Mouse (Mus musculus) gastrocnemius, postnatal 14 days (tissue): ENCODE data around the gene Slc1a7. TPM values are rescaled to one million over a fixed set of nuclear protein-coding genes. Genes with fewer than 3 reads are reported as not detected.

Source experiments
- DNase-seq: peaks from one replicate; pipeline ENCODE4 v3.0.0; 2021; ENCODE audit warnings: mixed read lengths
- intact Hi-C: fragments of 180-260 bp; cut with DNase I; formaldehyde crosslinking; loops from one replicate; pipeline ENCODE4 v1.15.1; 2025; ENCODE audit warnings: low total_unique reads
- long read RNA-seq, 2 experiments: library from polyadenylated mRNA; stranded (forward); transcript quantifications; one replicate each; pipeline ENCODE4 v2.0.0; 2021
- total RNA-seq, 2 experiments: library from RNA; stranded (reverse); gene quantifications; 2 replicates each; pipeline ENCODE4 v1.2.3; 2021

Slc1a7 gene
- under 1 TPM; 0.06 to 0.09 TPM for total RNA-seq
- long read RNA-seq, experiment 1, result 0 reads
- long read RNA-seq, experiment 2, result 0 reads

DNA sequence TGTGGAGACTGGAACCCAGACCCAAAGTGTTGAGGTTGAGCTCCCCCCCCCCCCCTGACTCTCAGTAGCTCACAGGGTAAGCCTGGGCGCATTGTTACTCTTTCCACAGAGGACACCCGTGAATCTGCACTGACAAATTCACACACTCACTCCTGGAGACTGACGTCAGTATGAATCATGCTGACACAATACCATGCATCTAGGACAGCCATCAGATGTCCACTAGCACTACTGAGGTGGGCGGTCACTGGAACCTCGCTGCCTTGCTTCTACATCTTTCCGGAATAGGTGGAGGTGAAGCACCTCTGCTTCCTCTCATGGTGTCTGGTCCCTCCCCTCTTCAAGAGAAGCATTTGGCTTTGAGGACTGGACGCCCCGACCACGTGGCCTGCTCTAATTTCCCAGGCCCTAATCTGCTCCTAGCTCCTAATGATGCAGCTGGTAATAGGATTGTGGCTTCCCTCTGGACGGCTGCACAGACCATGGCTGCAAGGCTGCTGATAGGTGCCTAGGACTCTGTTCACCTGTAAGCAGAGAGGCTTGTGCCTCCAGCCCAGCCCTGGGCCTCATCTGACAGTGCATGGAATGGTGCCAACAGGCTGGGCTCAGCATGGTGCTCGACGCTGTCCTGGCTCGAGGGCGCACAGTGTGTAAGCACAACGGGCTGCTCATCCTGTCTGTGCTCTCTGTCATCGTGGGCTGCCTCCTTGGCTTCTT, at the start of gene Slc1a7:
Slc1a7 (plus strand) TSS at position 367 of the 717 bp plus-strand sequence.
- DNase-seq, result no peak
- intact Hi-C loops, result no loop called here

DNA sequence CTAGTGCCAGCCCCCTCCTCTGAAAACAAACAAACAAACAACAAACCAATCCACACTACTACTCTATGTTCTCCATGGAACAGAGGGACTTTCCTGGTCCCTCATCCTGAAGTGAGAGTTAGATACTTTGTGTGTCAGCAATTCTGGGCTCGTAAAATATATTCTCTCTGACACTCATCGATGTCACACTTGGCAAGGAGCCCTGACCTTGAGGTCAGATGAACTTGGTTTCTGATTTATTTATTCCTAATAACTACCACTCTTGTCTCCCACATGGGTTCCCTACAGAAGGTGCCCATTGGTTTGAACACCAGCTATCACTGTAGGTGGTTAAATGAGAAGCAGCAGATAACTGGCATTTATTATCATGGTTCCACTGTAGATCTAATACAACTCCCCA, 47.8 kb upstream of the Slc1a7 start:
- no peak for DNase-seq
- intact Hi-C loops, result no loop called here

DNA sequence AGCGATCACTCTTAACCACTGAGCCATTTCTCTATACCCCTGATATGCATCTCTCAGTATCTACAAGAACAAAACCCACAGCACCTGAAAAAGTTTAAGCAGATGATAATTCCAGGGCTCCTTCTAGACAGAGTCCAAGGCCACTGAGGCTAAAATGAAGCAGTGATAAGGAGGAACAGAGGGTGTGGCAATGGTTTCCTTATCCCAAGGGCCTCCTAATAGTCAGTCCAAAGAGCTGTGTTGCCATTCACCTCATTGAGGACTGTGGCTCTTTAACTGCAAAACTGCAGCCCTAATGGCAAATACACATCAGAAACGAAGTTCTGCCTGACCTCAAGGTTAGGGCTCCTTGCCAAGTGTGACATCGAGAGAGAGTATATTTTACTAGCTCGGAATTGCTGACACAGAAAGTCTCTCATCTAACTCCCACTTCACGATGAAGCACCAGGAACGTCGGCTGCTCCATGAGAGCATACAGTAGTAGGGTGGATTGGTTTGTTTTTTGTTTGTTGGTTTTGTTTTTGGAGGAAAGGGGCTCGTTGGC, 46.9 kb upstream of the Slc1a7 start:
- DNase-seq, result peak; percentile 31
- intact Hi-C loops, result no loop called here

DNA sequence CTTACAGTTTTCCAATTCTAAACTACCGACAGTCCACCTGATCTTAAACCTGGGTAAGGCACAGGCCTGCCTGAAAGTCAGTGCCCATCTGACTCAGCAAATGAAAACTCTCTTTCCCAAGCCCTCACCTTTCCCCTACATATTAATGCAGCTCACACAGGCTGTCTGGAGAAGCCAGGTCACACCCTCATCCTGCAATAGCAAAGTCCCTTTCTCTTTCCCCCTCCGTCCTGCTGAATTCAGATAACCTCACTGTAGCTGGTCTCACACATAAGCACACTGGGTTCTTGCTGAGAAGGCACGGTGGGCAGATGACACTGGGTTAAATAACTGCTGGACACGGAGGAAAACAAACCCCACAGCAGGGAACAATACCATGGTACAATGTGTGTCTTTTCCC, 46.2 kb upstream of the Slc1a7 start:
- no peak for DNase-seq
- intact Hi-C loops, result no loop called here

DNA sequence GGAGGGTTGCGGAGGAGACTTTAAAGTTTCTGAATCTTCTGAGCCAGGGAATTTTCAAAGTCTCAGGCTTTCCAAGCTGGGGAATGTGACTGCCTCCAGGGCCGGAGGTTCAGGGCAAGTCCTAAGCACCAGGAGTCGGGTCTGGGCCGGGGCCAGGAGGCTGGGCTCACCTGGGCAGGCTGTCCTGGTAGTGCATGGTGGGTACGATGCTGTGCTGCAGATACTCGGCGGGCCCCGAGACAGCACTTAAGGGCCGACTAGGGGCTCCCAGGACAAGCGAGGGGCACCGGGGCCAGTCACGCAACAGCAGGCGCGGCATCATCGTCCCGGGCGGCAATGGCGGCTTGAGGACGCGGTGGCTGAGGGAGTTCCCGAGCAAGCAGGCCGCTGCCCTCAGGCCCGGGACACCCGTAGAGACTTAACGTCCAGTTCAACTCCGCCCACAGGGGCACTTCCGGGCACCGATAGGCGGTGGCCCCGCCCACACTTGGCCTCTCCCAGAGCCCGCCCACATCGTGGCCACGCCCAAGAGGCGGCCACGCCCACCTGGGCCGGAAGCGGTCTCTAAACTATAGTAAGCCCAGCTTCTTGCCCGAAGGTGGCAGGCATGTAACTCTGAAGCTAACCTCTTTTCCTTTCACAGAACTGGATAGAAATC, 44.9 kb upstream of the Slc1a7 start, which contains the start of gene Cpt2:
Cpt2 (minus strand) TSS at position 466 of the 658 bp plus-strand sequence.
- DNase-seq, result peak; percentile 96
- intact Hi-C loops, result no loop called here

DNA sequence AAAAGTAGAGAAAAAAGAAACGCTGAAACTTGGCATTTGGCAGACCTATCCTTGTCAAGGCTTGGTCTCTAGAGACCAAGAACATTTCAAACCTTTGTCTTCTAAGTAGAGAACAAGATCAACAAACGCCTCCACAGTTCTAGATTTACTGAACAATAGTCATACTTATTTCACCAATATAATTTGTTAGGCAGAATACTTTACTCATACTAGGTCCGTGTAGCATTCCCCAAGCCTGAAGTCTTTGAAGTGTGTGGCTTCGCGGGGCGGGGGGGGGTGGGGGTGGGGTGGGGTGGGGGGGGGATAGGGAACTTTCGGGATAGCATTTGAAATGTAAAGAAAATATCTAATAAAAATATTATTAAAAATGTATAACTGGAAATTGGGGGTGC, 44.3 kb upstream of the Slc1a7 start:
- intact Hi-C loops, result no loop called here
- DNase-seq, result no peak

DNA sequence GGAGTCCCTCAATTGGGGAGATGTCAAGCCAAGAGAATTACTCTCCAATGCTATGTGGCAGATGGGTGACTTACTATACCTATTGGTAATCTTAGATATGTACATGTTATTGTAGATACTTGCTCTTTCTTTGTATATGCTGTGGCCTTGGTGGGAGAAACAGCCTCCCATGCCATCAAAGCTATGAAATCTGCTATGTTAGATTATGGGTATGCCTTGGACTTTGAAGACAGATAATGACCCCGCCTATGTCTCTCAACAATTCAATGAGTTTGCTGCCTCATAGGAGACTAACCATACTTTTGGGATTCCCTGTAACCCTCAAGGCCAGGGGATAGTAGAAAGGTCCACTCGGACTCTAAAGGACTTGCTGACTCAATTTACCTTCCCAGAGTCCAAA, 39.9 kb upstream of the Slc1a7 start:
- DNase-seq, result no peak
- intact Hi-C loops, result no loop called here

DNA sequence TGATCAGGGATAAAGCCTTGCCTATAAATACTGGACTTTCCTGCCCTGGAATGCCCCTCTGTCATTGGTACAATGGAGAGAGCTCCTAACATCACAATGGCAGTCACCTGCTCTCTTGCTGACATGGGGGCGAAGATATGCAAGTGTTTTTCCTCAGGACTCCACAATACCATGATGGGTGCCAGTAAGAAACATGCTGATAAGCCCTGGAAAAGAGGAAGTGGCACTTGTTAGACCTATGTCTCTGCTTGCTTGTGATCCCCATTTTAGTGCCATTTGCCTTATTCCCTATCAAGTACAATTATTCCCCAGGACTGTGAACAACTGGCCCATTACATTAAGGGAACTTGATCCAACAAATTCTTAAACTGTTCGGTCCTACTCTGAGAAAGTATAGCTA, 39.4 kb upstream of the Slc1a7 start:
- no peak for DNase-seq
- intact Hi-C loops, result no loop called here

DNA sequence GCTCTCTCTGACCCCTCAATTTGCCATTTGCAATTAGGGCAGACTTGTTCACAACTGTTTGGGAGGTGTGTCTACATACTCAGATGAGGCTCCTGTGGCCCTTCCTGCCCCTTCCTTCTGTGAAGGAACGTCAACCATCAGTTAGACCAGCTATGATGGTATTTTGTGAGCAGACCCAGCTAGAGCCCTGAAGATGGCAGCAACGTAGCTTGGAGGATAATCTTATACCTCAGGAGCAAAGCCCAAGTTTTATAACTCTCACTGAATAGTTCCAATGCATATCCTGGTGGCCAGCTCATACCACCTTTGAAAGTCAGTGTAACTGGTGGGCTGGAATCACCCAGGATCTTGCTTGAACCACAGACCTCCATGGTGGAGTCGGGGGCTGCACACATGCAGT, 36.7 kb upstream of the Slc1a7 start:
- no peak for DNase-seq
- intact Hi-C loops, result no loop called here

DNA sequence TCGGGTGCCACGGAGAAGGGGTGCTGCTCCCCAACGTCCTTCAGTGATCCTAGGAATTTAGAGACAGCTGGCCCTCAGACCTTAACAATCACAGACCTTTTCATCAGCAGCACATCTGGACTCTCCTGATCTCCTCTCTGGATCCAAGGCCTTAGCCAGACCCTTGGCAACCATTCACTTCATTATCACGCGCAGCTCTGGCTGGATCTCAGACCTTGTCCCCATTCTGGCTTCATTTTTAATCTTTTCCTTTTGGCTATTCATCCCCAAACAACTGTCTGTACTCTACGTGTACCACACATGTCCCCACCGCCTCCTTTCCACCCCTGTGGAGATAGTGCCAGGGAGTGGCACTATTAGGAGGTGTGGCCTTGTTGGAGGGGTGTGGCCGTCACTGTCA, 34.9 kb upstream of the Slc1a7 start:
- intact Hi-C loops, result no loop called here
- no peak for DNase-seq

DNA sequence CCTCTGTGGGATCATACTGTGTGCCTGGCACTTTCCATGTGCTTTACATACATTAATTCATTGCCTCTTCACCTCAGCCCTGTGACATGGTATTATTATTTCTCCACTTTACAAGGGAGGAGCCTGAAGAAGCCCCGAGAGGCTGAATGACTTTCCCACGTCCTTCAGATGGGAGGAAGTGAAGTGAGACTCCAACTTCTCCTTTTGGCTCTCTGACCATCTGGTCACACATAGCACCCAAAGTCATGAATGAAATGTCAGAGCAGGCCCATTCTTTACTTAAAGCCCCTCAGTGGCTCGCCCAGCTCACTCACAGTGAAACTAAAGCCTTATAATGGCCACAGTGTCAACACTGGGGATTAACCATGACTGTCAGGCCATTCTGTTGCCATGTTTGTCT, 32.9 kb upstream of the Slc1a7 start:
- DNase-seq, result no peak
- intact Hi-C loops, result no loop called here

DNA sequence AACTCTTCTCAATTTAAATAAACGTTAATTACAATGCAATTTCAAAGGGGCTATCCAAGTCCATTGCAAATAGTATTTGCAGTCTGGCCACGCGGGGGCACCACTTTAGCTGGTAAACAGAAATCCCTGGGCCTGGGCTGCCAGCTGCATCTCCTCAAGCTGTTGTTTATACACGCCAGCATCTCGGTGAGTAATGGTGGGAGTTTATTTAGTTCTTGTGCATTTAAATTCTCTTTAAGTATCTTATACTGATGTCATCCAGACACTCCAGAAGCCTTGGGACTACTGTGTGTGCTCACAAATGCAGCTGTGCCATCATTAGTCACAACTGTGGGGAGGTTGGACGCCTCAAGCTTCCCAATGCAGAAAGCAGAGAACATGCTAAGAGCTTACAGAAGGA, 30.8 kb upstream of the Slc1a7 start:
- intact Hi-C loops, result no loop called here
- DNase-seq, result peak; percentile 74

DNA sequence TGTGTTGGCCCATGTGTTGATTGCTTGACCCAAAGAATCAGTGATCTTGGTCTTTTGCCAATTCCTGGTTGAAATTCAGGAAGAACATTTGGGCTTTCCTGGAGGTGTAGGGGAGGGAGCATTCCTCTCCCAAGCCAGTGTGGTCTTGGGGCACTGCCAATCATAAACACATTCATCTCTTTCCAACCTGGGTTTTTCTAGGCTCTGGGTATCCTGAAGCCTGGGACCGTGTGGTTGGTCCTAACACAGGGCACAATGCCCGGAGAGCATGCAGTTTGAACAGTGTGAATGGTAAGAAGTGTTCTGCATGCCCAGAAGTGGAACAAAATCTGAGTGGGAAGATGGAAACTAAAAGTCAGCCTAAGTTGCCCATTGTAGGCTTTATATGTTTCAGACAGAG, 30.0 kb upstream of the Slc1a7 start:
- intact Hi-C loops, result no loop called here

DNA sequence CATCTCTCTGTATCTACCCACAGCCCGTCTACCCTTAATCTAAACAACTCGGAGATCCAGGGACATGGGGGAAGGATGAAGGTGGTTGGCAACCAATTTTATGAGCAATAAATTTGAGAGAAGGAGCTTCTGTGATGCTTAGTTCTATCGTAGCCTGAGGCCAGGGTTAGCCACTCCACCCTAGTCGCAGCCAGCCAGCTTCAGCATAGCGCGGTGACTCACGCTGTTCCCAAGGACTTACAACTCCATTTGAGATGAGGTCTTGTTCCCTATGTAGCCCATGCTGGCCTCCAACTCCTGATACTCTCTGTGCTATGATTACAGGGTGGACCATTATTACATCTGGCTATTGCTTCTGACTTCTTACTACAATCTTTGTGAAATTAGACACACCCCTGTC, 25.4 kb upstream of the Slc1a7 start:
- intact Hi-C loops, result no loop called here
- peak; percentile 24 for DNase-seq

More for the DNA sequence above, 30.0 kb upstream of the Slc1a7 start:
- DNase-seq, result no peak

DNA sequence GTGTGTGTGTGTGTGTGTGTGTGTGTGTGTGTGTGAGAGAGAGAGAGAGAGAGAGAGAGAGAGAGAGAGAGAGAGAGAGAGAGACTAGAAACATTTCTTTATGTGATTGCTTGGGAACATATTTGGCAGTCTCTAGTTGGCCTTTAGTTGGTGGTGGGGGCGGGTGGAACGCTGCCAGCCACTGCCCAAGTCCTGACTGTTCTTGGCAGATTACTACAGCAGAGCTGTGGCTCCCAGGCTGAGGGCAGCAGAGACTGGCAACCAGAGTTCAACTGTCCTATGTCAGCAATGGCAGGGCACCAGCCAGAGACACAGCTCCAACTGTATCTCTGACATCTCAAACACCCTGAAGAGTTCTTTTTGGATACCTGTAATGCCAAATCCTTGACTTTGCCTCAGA, 24.0 kb upstream of the Slc1a7 start:
- intact Hi-C loops, result no loop called here
- DNase-seq, result no peak

DNA sequence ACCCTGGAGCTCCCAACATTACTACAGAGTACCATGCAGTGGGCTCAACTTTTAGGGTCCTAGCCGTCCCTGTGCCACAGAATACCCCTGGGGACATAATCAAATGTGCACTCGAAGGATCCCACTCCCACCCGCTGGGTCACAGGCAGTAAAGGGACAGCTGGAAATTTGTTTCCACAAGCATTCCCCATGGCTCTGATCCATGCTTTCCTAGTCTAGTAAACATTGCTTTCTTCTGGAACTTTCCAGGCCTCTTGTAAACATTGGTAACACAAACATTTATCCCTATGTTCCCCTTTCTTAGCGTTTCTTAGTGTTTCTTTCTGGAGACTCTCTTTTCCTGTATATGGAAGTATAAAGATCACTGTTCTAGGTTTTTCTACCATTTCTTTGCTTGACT, 18.2 kb upstream of the Slc1a7 start:
- DNase-seq, result no peak
- intact Hi-C loops, result no loop called here

DNA sequence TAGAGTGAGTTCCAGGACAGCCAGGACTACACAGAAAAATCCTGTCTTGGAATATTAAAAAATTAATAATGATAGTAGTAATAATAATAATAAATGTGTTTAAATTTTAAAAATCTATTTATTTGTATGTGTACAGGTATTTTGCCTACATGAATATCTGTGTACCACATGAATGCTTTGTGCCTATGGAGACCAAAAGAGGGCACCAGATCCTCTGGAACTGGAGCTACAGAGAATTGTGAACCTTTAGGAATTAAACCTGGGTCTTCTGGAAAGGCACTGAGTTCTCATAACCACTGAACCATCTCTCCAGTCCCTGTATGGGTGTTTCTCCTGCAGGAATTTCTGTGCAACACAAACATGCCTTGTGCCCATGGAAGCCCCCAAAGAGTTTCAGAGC, 15.3 kb upstream of the Slc1a7 start:
- DNase-seq, result no peak
- intact Hi-C loops, result no loop called here

DNA sequence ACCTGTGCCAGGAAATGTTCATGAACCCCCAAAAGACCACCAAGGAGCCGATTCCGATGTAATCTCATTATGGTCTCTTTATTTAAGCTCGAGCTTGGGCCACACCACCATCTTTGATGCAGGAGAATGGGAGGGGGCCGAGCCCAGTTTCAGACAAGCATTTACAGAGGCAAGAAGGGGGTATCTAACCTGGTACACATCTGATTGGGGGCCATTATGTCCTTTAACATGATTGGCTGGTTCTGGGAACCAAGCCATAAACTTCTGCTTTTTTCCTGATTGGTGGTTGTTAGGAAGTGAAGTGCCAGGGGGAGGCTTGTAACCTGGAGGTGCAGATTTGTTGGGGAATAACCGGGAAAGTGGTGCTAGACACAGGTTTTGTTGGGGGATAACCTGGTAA, 12.4 kb upstream of the Slc1a7 start:
- intact Hi-C loops, result no loop called here
- DNase-seq, result no peak

DNA sequence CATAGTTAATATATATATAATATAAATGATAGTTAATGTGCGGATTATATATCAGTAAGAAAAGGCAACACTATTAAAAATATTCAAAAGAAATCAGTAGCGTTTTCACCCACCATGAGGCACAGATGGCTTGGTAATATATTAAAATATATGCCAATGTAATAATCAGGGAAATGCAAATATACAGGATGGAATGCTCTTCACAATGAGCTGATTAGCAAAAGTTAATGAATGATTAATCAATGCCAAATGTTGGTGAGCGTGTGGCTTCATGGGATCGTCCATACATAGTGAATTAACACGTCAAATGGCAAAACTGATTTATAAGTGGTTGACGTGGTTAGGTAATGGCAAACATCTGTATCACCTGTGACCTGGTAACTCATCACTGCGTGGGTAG, 9.6 kb upstream of the Slc1a7 start:
- no peak for DNase-seq
- intact Hi-C loops, result no loop called here

DNA sequence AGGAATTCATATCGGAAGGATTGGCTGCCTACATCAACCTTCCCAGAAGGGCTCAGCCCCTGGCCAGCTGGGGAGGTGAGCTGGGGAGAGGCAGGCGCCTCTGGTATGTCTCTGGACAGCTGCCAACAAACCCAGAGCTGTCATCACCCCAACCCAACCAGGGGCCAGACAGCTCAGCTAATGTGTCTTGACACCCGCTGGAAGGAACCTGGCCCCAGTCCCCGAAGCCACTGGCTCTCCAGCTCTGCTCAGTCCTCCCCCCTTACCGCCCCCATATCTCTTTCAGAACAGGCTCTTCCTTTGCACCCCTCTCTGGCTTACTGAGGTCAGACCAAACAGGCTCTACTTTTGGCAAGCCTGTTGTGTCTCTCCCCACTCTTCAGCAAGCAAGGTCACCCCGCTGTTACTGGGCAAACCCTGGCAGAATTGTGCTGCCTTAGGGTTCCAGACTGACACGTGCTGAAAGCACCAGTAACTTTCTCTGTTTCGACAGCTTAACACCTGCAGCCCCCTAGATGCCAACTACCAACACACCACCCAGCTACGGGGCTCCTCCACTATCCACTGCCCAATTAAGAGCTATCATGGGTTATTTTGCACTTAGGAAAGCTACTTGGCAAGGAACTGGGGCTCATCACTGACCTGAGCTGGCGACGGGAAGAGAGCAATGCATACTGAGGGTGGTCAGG, 5.9 kb upstream of the Slc1a7 start:
- intact Hi-C loops, result no loop called here
- DNase-seq, result peak; percentile 70

DNA sequence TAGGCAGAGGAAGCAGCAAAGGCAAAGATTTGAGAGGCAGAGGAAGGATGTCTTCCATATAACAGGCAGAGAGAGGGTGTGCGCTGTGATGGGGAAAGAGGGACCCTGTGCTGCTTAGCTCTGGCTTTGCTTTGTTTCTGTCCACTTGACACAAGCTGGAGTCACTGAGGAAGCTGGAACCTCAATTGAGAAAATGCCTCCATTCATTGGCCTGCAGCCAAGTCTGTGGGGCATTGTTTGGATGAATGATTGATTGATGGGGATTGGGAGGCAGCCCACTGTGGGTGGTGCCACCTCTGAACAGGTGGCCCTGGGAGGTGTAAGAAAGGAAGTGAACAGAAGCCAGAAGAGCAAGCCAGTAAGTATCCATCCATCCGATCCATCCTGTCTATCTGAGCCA, 5.3 kb upstream of the Slc1a7 start:
- no peak for DNase-seq
- intact Hi-C loops, result no loop called here
